In genomic region chr9:75479106-75479725, GRCm38 (mm10) we compare ENCODE assay signal across 10 mouse cellular contexts. TPM values are rescaled to one million over a fixed set of nuclear protein-coding genes. Genes with fewer than 3 reads are reported as not detected.
DNase-seq lines count a peak whose midpoint lies in the region; ATAC-seq lines count a peak whose summit lies in the region.
"Had no signal": no experiment of that assay in that cellular context is flagged by ENCODE, and none has a peak within 500 bp of the region (broad histone marks: within the 10 kb centered on the region; RNA-seq: fewer than 3 reads in every experiment).

No protein-coding gene starts in this region.

- no peaks in the 10 kb centered on the region for H3K9me3 ChIP-seq in hindbrain, embryonic 14.5 days (ENCODE audit: control insufficient read depth, low read length)
- no peaks in the 10 kb centered on the region for H3K9me3 ChIP-seq in hindbrain, embryonic 10.5 days
- H3K9me3 ChIP-seq in forebrain, embryonic 15.5 days: no peaks in the 10 kb centered on the region

- H3K4me3 ChIP-seq in hindbrain, embryonic 14.5 days (replicated peaks; ENCODE audit: low read length): no peak overlapping the region
- H3K4me3 ChIP-seq in hindbrain, embryonic 10.5 days: no peak overlapping the region
- no peak overlapping the region for H3K4me3 ChIP-seq in forebrain, embryonic 15.5 days

- H3K36me3 ChIP-seq in hindbrain, embryonic 14.5 days (replicated peaks; ENCODE audit: control insufficient read depth, insufficient read depth): peaks cover 9% of the 10 kb centered on the region; the same call in 1 of the 2 replicates
- peaks cover 29% of the 10 kb centered on the region for H3K36me3 ChIP-seq in hindbrain, embryonic 10.5 days
- H3K36me3 ChIP-seq in forebrain, embryonic 15.5 days: no peaks in the 10 kb centered on the region; the same call in 1 of the 2 replicates

- no peak overlapping the region for H3K9ac ChIP-seq in hindbrain, embryonic 14.5 days
- no peak overlapping the region for H3K9ac ChIP-seq in forebrain, embryonic 15.5 days (replicated peaks)
- H3K9ac ChIP-seq: liver, embryonic 14.5 days had no signal

- no peak for DNase-seq in hindbrain, embryonic 14.5 days (ENCODE audit: low spot score)
- no peak for DNase-seq in hindbrain, embryonic 10.5 days (ENCODE audit: low spot score)
- peak; percentile 23 to 43 for DNase-seq in right cerebral cortex, adult 2 months (ENCODE audit: low spot score in 2 of 2)
- no peak for DNase-seq in right cerebral cortex, postnatal 36 days (ENCODE audit: low spot score in 2 of 2)
- peak; percentile 34 for DNase-seq in testis, postnatal 10 days (ENCODE audit: low spot score)
- no peak for DNase-seq in urinary bladder, postnatal 10 days (ENCODE audit: low spot score)
- no peak for DNase-seq in gastrocnemius, postnatal 4 days (ENCODE audit: low spot score in 2 of 2)

- H3K27ac ChIP-seq in hindbrain, embryonic 14.5 days: no peak overlapping the region
- no peak overlapping the region for H3K27ac ChIP-seq in hindbrain, embryonic 10.5 days
- H3K27ac ChIP-seq in forebrain, embryonic 15.5 days (replicated peaks): peak overlapping the region; percentile 38; the same call in 1 of the 2 replicates
- H3K27ac ChIP-seq: liver, embryonic 14.5 days had no signal

- 63% methylated on average over 8 of the region's 8 CpGs for WGBS in hindbrain, embryonic 14.5 days
- WGBS in hindbrain, embryonic 10.5 days: 72% methylated on average over 8 of the region's 8 CpGs
- 44% methylated on average over 8 of the region's 8 CpGs for WGBS in forebrain, embryonic 15.5 days

- H3K4me2 ChIP-seq in hindbrain, embryonic 14.5 days (replicated peaks): no peak overlapping the region
- H3K4me2 ChIP-seq in forebrain, embryonic 15.5 days (replicated peaks): no peak overlapping the region

- ATAC-seq in hindbrain, embryonic 14.5 days (ENCODE audit: low FRiP score): 0 out of 2 replicates have a peak, but pooled peaks have one; percentile 24
- ATAC-seq in forebrain, embryonic 15.5 days (replicated peaks): peak; percentile 78
- ATAC-seq: Patski had no signal

- no peaks in the 10 kb centered on the region for H3K27me3 ChIP-seq in hindbrain, embryonic 14.5 days (ENCODE audit: control insufficient read depth, insufficient read depth, low read length)
- no peaks in the 10 kb centered on the region for H3K27me3 ChIP-seq in hindbrain, embryonic 10.5 days (ENCODE audit: insufficient read depth, poor library complexity, severe bottlenecking)
- H3K27me3 ChIP-seq in forebrain, embryonic 15.5 days: no peaks in the 10 kb centered on the region
- H3K27me3 ChIP-seq: Patski had no signal

- peaks cover 5% of the 10 kb centered on the region; the same call in 1 of the 2 replicates for H3K4me1 ChIP-seq in hindbrain, embryonic 14.5 days (replicated peaks; ENCODE audit: control insufficient read depth, insufficient read depth, low read length)
- 0 out of 2 replicates have a peak, but pooled peaks cover 12% of the 10 kb centered on the region for H3K4me1 ChIP-seq in hindbrain, embryonic 10.5 days (replicated peaks)
- H3K4me1 ChIP-seq in forebrain, embryonic 15.5 days: peaks cover 8% of the 10 kb centered on the region; the same call in 1 of the 2 replicates

RNA-seq across cellular contexts. Expression of gene Leo1, which starts 37.9 kb away (rescaled TPM):
- 36.1 and 36.9 TPM in 2 replicates for polyA plus RNA-seq in hindbrain, embryonic 14.5 days (2014; fragmentation: Nextera tagmentation; extraction: Ambion mirVana)
- polyA plus RNA-seq in hindbrain, embryonic 10.5 days (2016; fragmentation: Nextera tagmentation; extraction: Ambion mirVana): 38.4 and 51.6 TPM in 2 replicates
- 40.6 and 40.7 TPM in 2 replicates for polyA plus RNA-seq in forebrain, embryonic 15.5 days (2015; fragmentation: Nextera tagmentation; extraction: Ambion mirVana)
- 10 to 100 TPM; 27.4 to 31.6 TPM for total RNA-seq in gastrocnemius, postnatal 4 days (2021)

Comparison
In these comparisons a context has a peak if more than half of its experiments do, and no peak if none do; other contexts are left out.
1. DNase-seq: peak in right cerebral cortex, adult 2 months (2 of 2) and testis, postnatal 10 days (single experiment); none in hindbrain, embryonic 14.5 days (single experiment), hindbrain, embryonic 10.5 days (single experiment), right cerebral cortex, postnatal 36 days (0 of 2), urinary bladder, postnatal 10 days (single experiment) and gastrocnemius, postnatal 4 days (0 of 2).